Mouse (Mus musculus) ovary, postnatal 10 days (tissue): Measurements from ENCODE around the gene Tasp1.
A peak's percentile ranks its signal among the peaks of the same experiment; 100 is the strongest.
"Not testable (repeated sequence)": the region's sequence is repeated elsewhere in the genome, so short reads cannot be mapped to it uniquely, and the experiment has no call there.

Experiments
- DNase-seq: peaks from one replicate; pipeline ENCODE4 v3.0.0; 2022; ENCODE audit warnings: low spot score

The Tasp1 gene

GRCm38 (mm10) chr2:140066353-140067314 is at the start of gene Tasp1:
TSS of gene Tasp1 (minus strand) at chr2:140066805.
- peak; percentile 75 for DNase-seq

GRCm38 (mm10) chr2:140113851-140114250 is 47.2 kb upstream of the Tasp1 start:
- no peak for DNase-seq

- DNase-seq = no peak
These were observed 42.3 kb upstream of the Tasp1 start for GRCm38 (mm10) chr2:140108945-140109344.

- no peak for DNase-seq
These were observed 41.0 kb upstream of the Tasp1 start for GRCm38 (mm10) chr2:140107641-140108040.

GRCm38 (mm10) chr2:140104951-140105350 is 38.3 kb upstream of the Tasp1 start:
- no peak for DNase-seq

- no peak for DNase-seq
These were observed 34.2 kb upstream of the Tasp1 start for GRCm38 (mm10) chr2:140100551-140101474.

- no peak for DNase-seq
These were observed 33.4 kb upstream of the Tasp1 start for GRCm38 (mm10) chr2:140099971-140100370.

GRCm38 (mm10) chr2:140097131-140097591 is 30.6 kb upstream of the Tasp1 start:
- DNase-seq = no peak

GRCm38 (mm10) chr2:140096034-140096433 is 29.4 kb upstream of the Tasp1 start:
- DNase-seq = no peak

- no peak for DNase-seq
These were observed 26.8 kb upstream of the Tasp1 start for GRCm38 (mm10) chr2:140093433-140093832.

GRCm38 (mm10) chr2:140084245-140084644 is 17.6 kb upstream of the Tasp1 start:
- no peak for DNase-seq

- DNase-seq = no peak
These were observed 14.4 kb upstream of the Tasp1 start for GRCm38 (mm10) chr2:140080747-140081577.

- DNase-seq = not testable (repeated sequence)
These were observed 12.7 kb upstream of the Tasp1 start for GRCm38 (mm10) chr2:140079284-140079683.

- no peak for DNase-seq
These were observed 12.1 kb upstream of the Tasp1 start for GRCm38 (mm10) chr2:140078600-140079280.

- DNase-seq = no peak
These were observed 10.9 kb upstream of the Tasp1 start for GRCm38 (mm10) chr2:140077476-140077875.

GRCm38 (mm10) chr2:140075150-140075549 is 8.5 kb upstream of the Tasp1 start:
- DNase-seq = no peak

GRCm38 (mm10) chr2:140067516-140067915 is 911 bp upstream of the Tasp1 start:
- no peak for DNase-seq

- no peak for DNase-seq
These were observed 929 bp downstream of the Tasp1 start for GRCm38 (mm10) chr2:140065676-140066075.

GRCm38 (mm10) chr2:140061481-140061880 is 5.1 kb downstream of the Tasp1 start:
- DNase-seq = no peak

GRCm38 (mm10) chr2:140060092-140060867 is 6.3 kb downstream of the Tasp1 start:
- no peak for DNase-seq
